Mouse (Mus musculus): ENCODE data around the gene Gpx7. TPM values are rescaled to one million over a fixed set of nuclear protein-coding genes. Genes with fewer than 3 reads are reported as not detected.

Gpx7 gene
- polyA plus RNA-seq, 2 experiments = 5.8 to 7.6 TPM

- no peak for TF ChIP-seq EP300 (IDR thresholded peaks at IDR 0.05; ENCODE audit: low read depth)
- TF ChIP-seq CTCF (IDR thresholded peaks at IDR 0.05; ENCODE audit: low read depth) = no peak
- Histone ChIP-seq H3K9ac (replicated peaks) (no peak overlapping the region), H3K4me3 (ENCODE audit: insufficient read depth in 1 of 2, low read depth in 2 of 2, low read length in 2 of 2) (no peak overlapping the region), H3K36me3 (replicated peaks; ENCODE audit: control insufficient read depth, insufficient read depth, low read depth) (no peaks in the 10 kb centered on the region), H3K4me1 (replicated peaks; ENCODE audit: control insufficient read depth in 2 of 2, insufficient read depth in 2 of 2, low read length in 1 of 2) (peaks cover 3 to 15% of the 10 kb centered on the region in 2 experiments; a peak in 3 of 4 replicates), H3K27ac (no peak overlapping the region), H3K4me2 (ENCODE audit: low read depth) (no peak overlapping the region), H3K27me3 (ENCODE audit: control insufficient read depth, insufficient read depth, low read length) (no peaks in the 10 kb centered on the region; the same call in 1 of the 2 replicates), H3K9me3 (ENCODE audit: control insufficient read depth, low read length) (no peaks in the 10 kb centered on the region)
- DNase-seq (ENCODE audit: low read depth in 3 of 3, low spot score in 3 of 3) (no peak), ATAC-seq (ENCODE audit: insufficient read depth) (no peak)
- 48% methylated on average over 4 of the region's 4 CpGs for WGBS (ENCODE audit: insufficient replicate concordance)
Measured at GRCm38 (mm10) chr4:108430656-108431560, 24.1 kb upstream of the Gpx7 start.

- H3K27me3 ChIP-seq (ENCODE audit: control insufficient read depth, insufficient read depth, low read length) = no peaks in the 10 kb centered on the region; the same call in 1 of the 2 replicates
- DNase-seq (ENCODE audit: low read depth in 3 of 3, low spot score in 3 of 3) (no peak), ATAC-seq (ENCODE audit: insufficient read depth) (no peak)
- no peaks in the 10 kb centered on the region for H3K9me3 ChIP-seq (ENCODE audit: control insufficient read depth, low read length)
- no peak for TF ChIP-seq EP300 (IDR thresholded peaks at IDR 0.05; ENCODE audit: low read depth)
- no peak for TF ChIP-seq CTCF (IDR thresholded peaks at IDR 0.05; ENCODE audit: low read depth)
- 22% methylated on average over 6 of the region's 6 CpGs for WGBS (ENCODE audit: insufficient replicate concordance)
- H3K4me2 ChIP-seq (ENCODE audit: low read depth) = no peak overlapping the region
- H3K4me1 ChIP-seq (replicated peaks; ENCODE audit: control insufficient read depth in 2 of 2, insufficient read depth in 2 of 2, low read length in 1 of 2) = peaks cover 3 to 15% of the 10 kb centered on the region in 2 experiments; a peak in 3 of 4 replicates
- no peaks in the 10 kb centered on the region for H3K36me3 ChIP-seq (replicated peaks; ENCODE audit: control insufficient read depth, insufficient read depth, low read depth)
- no peak overlapping the region for H3K9ac ChIP-seq (replicated peaks)
- no peak overlapping the region for H3K4me3 ChIP-seq (ENCODE audit: insufficient read depth in 1 of 2, low read depth in 2 of 2, low read length in 2 of 2)
- no peak overlapping the region for H3K27ac ChIP-seq
Measured at GRCm38 (mm10) chr4:108428341-108428721, 21.6 kb upstream of the Gpx7 start.

GRCm38 (mm10) chr4:108427719-108428340, 21.1 kb upstream of the Gpx7 start:
- 42% methylated on average over 11 of the region's 11 CpGs for WGBS (ENCODE audit: insufficient replicate concordance)
- Histone ChIP-seq H3K27ac (no peak overlapping the region), H3K9ac (replicated peaks) (no peak overlapping the region), H3K27me3 (ENCODE audit: control insufficient read depth, insufficient read depth, low read length) (no peaks in the 10 kb centered on the region; the same call in 1 of the 2 replicates), H3K4me2 (ENCODE audit: low read depth) (no peak overlapping the region), H3K9me3 (ENCODE audit: control insufficient read depth, low read length) (no peaks in the 10 kb centered on the region), H3K4me3 (ENCODE audit: insufficient read depth in 1 of 2, low read depth in 2 of 2, low read length in 2 of 2) (no peak overlapping the region), H3K36me3 (replicated peaks; ENCODE audit: control insufficient read depth, insufficient read depth, low read depth) (no peaks in the 10 kb centered on the region), H3K4me1 (replicated peaks; ENCODE audit: control insufficient read depth in 2 of 2, insufficient read depth in 2 of 2, low read length in 1 of 2) (peaks cover 3 to 15% of the 10 kb centered on the region in 2 experiments; a peak in 3 of 4 replicates)
- DNase-seq (ENCODE audit: low read depth in 3 of 3, low spot score in 3 of 3) (no peak), ATAC-seq (ENCODE audit: insufficient read depth) (no peak)
- no peak for TF ChIP-seq EP300 (IDR thresholded peaks at IDR 0.05; ENCODE audit: low read depth)

- Histone ChIP-seq H3K27me3 (ENCODE audit: control insufficient read depth, insufficient read depth, low read length) (no peaks in the 10 kb centered on the region; the same call in 1 of the 2 replicates), H3K9ac (replicated peaks) (no peak overlapping the region), H3K4me3 (ENCODE audit: insufficient read depth in 1 of 2, low read depth in 2 of 2, low read length in 2 of 2) (no peak overlapping the region), H3K4me2 (ENCODE audit: low read depth) (no peak overlapping the region), H3K27ac (no peak overlapping the region), H3K4me1 (replicated peaks; ENCODE audit: control insufficient read depth in 2 of 2, insufficient read depth in 2 of 2, low read length in 1 of 2) (peaks cover 3 to 13% of the 10 kb centered on the region in 2 experiments; a peak in 2 of 4 replicates), H3K9me3 (ENCODE audit: control insufficient read depth, low read length) (no peaks in the 10 kb centered on the region), H3K36me3 (replicated peaks; ENCODE audit: control insufficient read depth, insufficient read depth, low read depth) (no peaks in the 10 kb centered on the region)
- 42% methylated on average over 2 of the region's 2 CpGs for WGBS (ENCODE audit: insufficient replicate concordance)
- no peak for TF ChIP-seq CTCF (IDR thresholded peaks at IDR 0.05; ENCODE audit: low read depth)
- TF ChIP-seq EP300 (IDR thresholded peaks at IDR 0.05; ENCODE audit: low read depth) = no peak
- ATAC-seq (ENCODE audit: insufficient read depth) (no peak), DNase-seq (ENCODE audit: low read depth in 3 of 3, low spot score in 3 of 3) (no peak)
Measured at GRCm38 (mm10) chr4:108424587-108424986, 17.8 kb upstream of the Gpx7 start.

- TF ChIP-seq EP300 (IDR thresholded peaks at IDR 0.05; ENCODE audit: low read depth) (no peak), CTCF (IDR thresholded peaks at IDR 0.05; ENCODE audit: low read depth) (no peak)
- DNase-seq (ENCODE audit: low read depth in 3 of 3, low spot score in 3 of 3) (no peak), ATAC-seq (ENCODE audit: insufficient read depth) (no peak)
- WGBS (ENCODE audit: insufficient replicate concordance) = 39% methylated on average over 8 of the region's 8 CpGs
- no peak overlapping the region for H3K4me2 ChIP-seq (ENCODE audit: low read depth)
- no peaks in the 10 kb centered on the region for H3K36me3 ChIP-seq (replicated peaks; ENCODE audit: control insufficient read depth, insufficient read depth, low read depth)
- H3K9ac ChIP-seq (replicated peaks) = no peak overlapping the region
- H3K27ac ChIP-seq = no peak overlapping the region
- H3K9me3 ChIP-seq (ENCODE audit: control insufficient read depth, low read length) = no peaks in the 10 kb centered on the region
- H3K4me3 ChIP-seq (ENCODE audit: insufficient read depth in 1 of 2, low read depth in 2 of 2, low read length in 2 of 2) = no peak overlapping the region
- peaks cover 18% of the 10 kb centered on the region for H3K27me3 ChIP-seq (ENCODE audit: control insufficient read depth, insufficient read depth, low read length)
- H3K4me1 ChIP-seq (replicated peaks; ENCODE audit: control insufficient read depth in 2 of 2, insufficient read depth in 2 of 2, low read length in 1 of 2) = peaks cover 0 to 10% of the 10 kb centered on the region in 2 experiments; a peak in 2 of 4 replicates
Measured at GRCm38 (mm10) chr4:108407621-108408020, 860 bp upstream of the Gpx7 start.

All from liver, embryonic 14.5 days (tissue).